Mouse (Mus musculus) cortical plate, adult 2 months (tissue): ENCODE measurements at regions not wholly inside any gene's neighbourhood (a gene's known extent, or its start where the extent isn't known, plus 50 kb on each side); places are given as distances from the start of the nearest gene placed in this dataset.

Experiments used
- CTCF ChIP-seq: fragments of 200-500 bp; IDR thresholded peaks from 2 replicates; pipeline ENCODE4 v1.5.1; 2011; ENCODE audit warnings: mild to moderate bottlenecking, control low read depth, low read length; ENCODE audit not compliant: insufficient read depth; ENCODE audit errors: extremely low read depth
- POLR2A ChIP-seq: fragments of 200-500 bp; IDR thresholded peaks from 2 replicates; pipeline ENCODE4 v1.6.1; 2011; ENCODE audit warnings: mild to moderate bottlenecking, low read length, control low read depth; ENCODE audit not compliant: insufficient read depth; ENCODE audit errors: extremely low read depth

- no peak for TF ChIP-seq CTCF
- no peak for TF ChIP-seq POLR2A
These were observed 236.2 kb downstream of the Fam43a start for GRCm38 (mm10) chr16:30835678-30836077.
